Mouse (Mus musculus): ENCODE data around the gene Tmcc3.

- TF ChIP-seq GATA1 (IDR thresholded peaks at IDR 0.05; ENCODE audit: low read length) (no peak), TAL1 (IDR thresholded peaks at IDR 0.05; ENCODE audit: low read length) (no peak)
Observed at GRCm38 (mm10) chr10:94417643-94418042, 105.9 kb downstream of the Tmcc3 start.

All from erythroblast, embryonic 14.5 days (primary cell).